Mouse (Mus musculus) forebrain, embryonic 11.5 days (tissue): ENCODE measurements at regions not wholly inside any gene's neighbourhood (a gene's known extent, or its start where the extent isn't known, plus 50 kb on each side); places are given as distances from the start of the nearest gene placed in this dataset.
A peak's percentile ranks its signal among the peaks of the same experiment; 100 is the strongest.

ENCODE experiments used
- ATAC-seq: fragments of 200-750 bp; cut with Nextera tagmentation; replicated peaks from 2 replicates; pipeline ENCODE4 v1.8.0; 2017; ENCODE audit warnings: moderate TSS enrichment; ENCODE audit not compliant: low FRiP score
- DNase-seq: peaks from one replicate; pipeline ENCODE4 v3.0.0-alpha.2; 2017; ENCODE audit warnings: low spot score
- H3K27ac ChIP-seq: fragments of 300-500 bp; sonication (generic); 2 replicates; pipeline ENCODE4 v1.5.1; 2014; ENCODE audit warnings: low read depth, low read length
- H3K27me3 ChIP-seq: fragments of 300-500 bp; sonication (generic); 2 replicates; pipeline ENCODE4 v1.6.1; 2014; ENCODE audit warnings: mild to moderate bottlenecking, low read length, mixed read lengths; ENCODE audit not compliant: control insufficient read depth, insufficient read depth
- H3K36me3 ChIP-seq: fragments of 300-500 bp; sonication (generic); 2 replicates; pipeline ENCODE4 v1.6.1; 2014; ENCODE audit warnings: mild to moderate bottlenecking, low read length, moderate library complexity, mixed read lengths; ENCODE audit not compliant: control insufficient read depth, insufficient read depth
- H3K4me1 ChIP-seq: fragments of 300-500 bp; sonication (generic); replicated peaks from 2 replicates; pipeline ENCODE4 v1.6.1; 2014; ENCODE audit warnings: low read length, mixed read lengths; ENCODE audit not compliant: control insufficient read depth, insufficient read depth
- H3K4me2 ChIP-seq: fragments of 300-500 bp; sonication (generic); 2 replicates; pipeline ENCODE4 v1.6.1; 2014; ENCODE audit warnings: low read depth, mild to moderate bottlenecking, low read length, moderate library complexity, mixed read lengths; ENCODE audit not compliant: severe bottlenecking
- H3K4me3 ChIP-seq: fragments of 300-500 bp; sonication (generic); 2 replicates; pipeline ENCODE4 v1.5.1; 2014; ENCODE audit warnings: low read depth, low read length
- H3K9ac ChIP-seq: fragments of 300-500 bp; sonication (generic); 2 replicates; pipeline ENCODE4 v1.6.1; 2014; ENCODE audit warnings: low read length
- H3K9me3 ChIP-seq: fragments of 300-500 bp; sonication (generic); 2 replicates; pipeline ENCODE4 v1.6.1; 2016; ENCODE audit warnings: low read length, mixed read lengths; ENCODE audit not compliant: control insufficient read depth
- WGBS: fragments of 180-500 bp; shearing (Covaris S2); extraction: QIAGEN DNeasy Blood & Tissue Kit; methylation state at CpG from one replicate; pipeline ENCODE4 v1.1.7; 2014; 5-methylcytosine and 5-hydroxymethylcytosine counted together

DNA sequence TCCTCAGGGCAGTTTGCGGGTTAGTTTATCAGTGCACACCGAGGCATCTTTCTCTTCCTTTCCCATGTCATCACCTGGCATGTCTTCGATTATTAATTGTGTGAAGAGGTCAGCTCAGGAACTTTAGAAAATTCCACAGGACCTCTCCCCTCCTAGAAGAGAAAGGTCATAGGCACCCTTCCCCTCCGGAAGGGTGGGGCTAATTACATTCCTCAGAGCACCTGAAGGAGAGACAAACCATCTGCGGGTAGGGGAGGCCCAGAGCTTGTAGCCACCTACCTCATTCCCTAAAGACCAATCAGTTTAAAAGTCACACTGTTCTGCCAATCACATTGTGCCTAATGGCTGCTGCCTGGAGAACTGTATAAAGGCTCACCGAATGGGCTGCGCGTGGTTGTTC lies 114.9 kb upstream of the 9330182O14Rik start:
- Histone ChIP-seq H3K36me3 (no peaks in the 10 kb centered on the region), H3K4me2 (no peak overlapping the region), H3K27me3 (no peaks in the 10 kb centered on the region), H3K4me3 (no peak overlapping the region), H3K9me3 (no peaks in the 10 kb centered on the region), H3K4me1 (peaks cover 5% of the 10 kb centered on the region; the same call in 1 of the 2 replicates), H3K9ac (no peak overlapping the region), H3K27ac (no peak overlapping the region)
- DNase-seq: no peak
- 89% methylated on average over 8 of the region's 8 CpGs for WGBS
- 0 out of 2 replicates have a peak, but pooled peaks have one; percentile 16 for ATAC-seq

DNA sequence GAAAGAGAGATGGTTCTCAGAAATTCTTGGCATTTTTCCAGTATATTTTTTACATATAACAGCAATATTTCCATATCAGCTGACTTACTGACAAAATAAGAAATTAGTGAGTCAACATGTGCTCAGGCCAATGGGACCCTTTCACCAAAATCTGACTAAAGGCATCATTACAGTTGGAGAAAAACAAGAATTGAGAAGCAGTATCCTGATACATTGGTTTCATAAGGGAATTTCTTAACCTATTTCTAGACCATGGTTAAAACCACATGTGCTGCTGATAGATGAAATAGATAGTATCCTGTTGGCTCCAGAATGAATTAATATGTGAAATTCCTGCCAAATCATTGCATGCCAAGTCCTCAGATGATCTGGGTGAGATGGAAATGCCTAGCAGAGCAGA lies 114.1 kb upstream of the 9330182O14Rik start:
- ATAC-seq (no peak), DNase-seq (no peak)
- H3K27ac ChIP-seq: no peak overlapping the region
- no peak overlapping the region for H3K4me3 ChIP-seq
- H3K27me3 ChIP-seq: no peaks in the 10 kb centered on the region
- no peak overlapping the region for H3K4me2 ChIP-seq
- no peaks in the 10 kb centered on the region for H3K36me3 ChIP-seq
- H3K9me3 ChIP-seq: no peaks in the 10 kb centered on the region
- peaks cover 5% of the 10 kb centered on the region; the same call in 1 of the 2 replicates for H3K4me1 ChIP-seq
- no peak overlapping the region for H3K9ac ChIP-seq

DNA sequence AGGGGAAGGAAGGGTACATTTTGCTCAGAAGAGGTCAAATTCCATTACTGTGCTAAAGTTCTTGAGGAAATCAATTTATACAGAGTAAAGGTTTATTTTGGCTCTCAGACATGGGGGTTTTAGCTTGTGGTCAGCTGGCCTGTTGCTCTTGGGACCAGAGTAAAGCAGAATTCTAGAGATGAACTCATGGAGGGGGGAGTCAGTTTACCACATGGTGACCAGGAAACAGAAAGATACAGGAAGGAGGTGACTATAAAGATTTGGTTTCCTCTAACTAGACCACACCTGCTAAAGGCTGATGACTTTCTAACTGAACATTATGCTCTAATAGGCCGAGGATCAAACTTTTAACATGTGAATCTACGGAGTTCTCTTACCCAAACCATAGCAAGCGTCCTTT lies 113.5 kb upstream of the 9330182O14Rik start:
- no peaks in the 10 kb centered on the region for H3K36me3 ChIP-seq
- H3K27ac ChIP-seq: no peak overlapping the region
- DNase-seq: no peak
- H3K27me3 ChIP-seq: no peaks in the 10 kb centered on the region
- H3K4me3 ChIP-seq: no peak overlapping the region
- no peak overlapping the region for H3K9ac ChIP-seq
- H3K4me1 ChIP-seq: peaks cover 5% of the 10 kb centered on the region; the same call in 1 of the 2 replicates
- no peaks in the 10 kb centered on the region for H3K9me3 ChIP-seq
- H3K4me2 ChIP-seq: no peak overlapping the region
- 93% methylated on average over 3 of the region's 3 CpGs for WGBS
- ATAC-seq: no peak

GRCm38 (mm10) chr15:40023195-40023594 lies 111.0 kb upstream of the 9330182O14Rik start:
- DNase-seq (no peak), ATAC-seq (no peak)
- no peak overlapping the region for H3K4me3 ChIP-seq
- H3K27ac ChIP-seq: no peak overlapping the region
- H3K9ac ChIP-seq: no peak overlapping the region
- 98% methylated on average over 3 of the region's 3 CpGs for WGBS
- H3K27me3 ChIP-seq: no peaks in the 10 kb centered on the region
- H3K9me3 ChIP-seq: no peaks in the 10 kb centered on the region
- peaks cover under 1% of the 10 kb centered on the region; the same call in 1 of the 2 replicates for H3K4me1 ChIP-seq
- no peak overlapping the region for H3K4me2 ChIP-seq
- H3K36me3 ChIP-seq: no peaks in the 10 kb centered on the region

DNA sequence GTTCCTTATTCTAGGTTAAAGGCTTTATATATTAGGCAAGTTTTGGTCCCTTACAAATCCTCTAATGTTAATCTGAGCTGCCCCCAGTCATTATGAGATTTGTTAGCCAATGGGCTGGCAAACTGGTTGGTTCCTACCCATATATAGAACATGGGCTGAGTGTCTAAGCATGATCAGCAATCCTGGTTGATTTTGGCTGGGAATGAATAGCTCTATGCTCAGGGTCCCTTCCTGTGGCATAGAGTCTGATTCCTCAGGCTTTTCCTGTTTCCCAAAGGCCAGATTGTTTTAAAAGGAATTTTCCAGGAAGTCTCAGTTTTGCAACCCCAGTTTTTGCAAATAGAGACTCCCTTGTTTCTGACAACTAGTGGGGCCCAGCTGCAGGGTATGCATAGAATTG lies 102.1 kb upstream of the 9330182O14Rik start:
- no peak overlapping the region for H3K4me2 ChIP-seq
- ATAC-seq: no peak

DNA sequence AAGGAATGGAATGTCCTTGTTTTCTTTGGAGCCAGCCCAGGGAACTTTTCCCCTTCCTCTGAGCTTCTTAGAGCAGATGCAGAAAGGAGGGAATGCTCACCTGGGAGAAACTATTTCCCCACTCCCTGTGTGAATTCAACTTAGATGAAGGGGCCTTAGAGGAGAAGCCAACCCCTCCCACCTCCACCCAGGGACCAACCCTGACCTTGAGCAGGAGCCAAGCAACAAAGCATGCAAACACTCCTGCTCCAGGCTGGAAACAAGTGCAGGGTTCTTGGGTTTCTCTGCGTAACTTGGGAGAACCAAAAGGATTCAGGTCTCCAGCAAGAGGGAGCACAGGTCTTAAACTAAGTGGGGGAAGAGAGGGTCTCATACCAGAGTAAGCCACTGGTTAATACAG lies 98.0 kb upstream of the 9330182O14Rik start:
- ATAC-seq: no peak
- no peaks in the 10 kb centered on the region for H3K9me3 ChIP-seq
- 87% methylated on average over 1 of the region's 1 CpGs for WGBS

More for the DNA sequence above, 102.1 kb upstream of the 9330182O14Rik start:
- Histone ChIP-seq H3K4me1 (no peaks in the 10 kb centered on the region), H3K9ac (no peak overlapping the region), H3K9me3 (no peaks in the 10 kb centered on the region), H3K4me3 (no peak overlapping the region), H3K36me3 (no peaks in the 10 kb centered on the region), H3K27ac (no peak overlapping the region), H3K27me3 (no peaks in the 10 kb centered on the region)
- no peak for DNase-seq

DNA sequence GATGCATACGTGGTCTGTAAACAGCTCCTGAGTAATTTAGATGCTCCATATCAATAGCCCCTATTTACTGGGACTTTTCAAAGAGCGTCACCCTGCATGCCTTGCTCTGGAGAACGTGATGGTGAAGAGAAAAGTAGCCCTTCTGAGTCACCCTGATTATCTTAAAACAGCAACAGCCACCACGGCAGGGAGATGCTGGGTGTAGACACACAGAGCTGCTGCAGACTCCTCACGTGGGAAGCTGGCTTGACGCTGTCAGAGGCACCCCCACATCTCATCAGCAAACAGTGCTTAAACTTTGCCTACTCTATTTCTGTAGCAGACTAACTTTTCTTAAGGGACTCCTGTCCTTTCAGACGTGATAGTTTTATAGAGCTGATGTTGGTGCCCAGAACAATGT lies 96.9 kb upstream of the 9330182O14Rik start:
- Histone ChIP-seq H3K9me3 (no peaks in the 10 kb centered on the region), H3K4me1 (no peaks in the 10 kb centered on the region), H3K36me3 (no peaks in the 10 kb centered on the region), H3K4me3 (no peak overlapping the region), H3K4me2 (no peak overlapping the region), H3K27me3 (no peaks in the 10 kb centered on the region), H3K9ac (no peak overlapping the region), H3K27ac (no peak overlapping the region)
- 78% methylated on average over 7 of the region's 7 CpGs for WGBS
- ATAC-seq (no peak), DNase-seq (no peak)

More for the DNA sequence above, 98.0 kb upstream of the 9330182O14Rik start:
- Histone ChIP-seq H3K9ac (no peak overlapping the region), H3K4me2 (no peak overlapping the region), H3K4me3 (no peak overlapping the region), H3K36me3 (no peaks in the 10 kb centered on the region), H3K27ac (no peak overlapping the region), H3K4me1 (no peaks in the 10 kb centered on the region), H3K27me3 (no peaks in the 10 kb centered on the region)
- DNase-seq: no peak

GRCm38 (mm10) chr15:40046219-40046618 lies 87.9 kb upstream of the 9330182O14Rik start:
- 65% methylated on average over 5 of the region's 5 CpGs for WGBS

GRCm38 (mm10) chr15:40047100-40047499 lies 87.1 kb upstream of the 9330182O14Rik start:
- H3K4me3 ChIP-seq: no peak overlapping the region
- H3K27me3 ChIP-seq: no peaks in the 10 kb centered on the region
- H3K4me2 ChIP-seq: no peak overlapping the region
- no peaks in the 10 kb centered on the region for H3K4me1 ChIP-seq
- no peak overlapping the region for H3K9ac ChIP-seq
- DNase-seq (no peak), ATAC-seq (no peak)
- H3K27ac ChIP-seq: no peak overlapping the region
- no peaks in the 10 kb centered on the region for H3K36me3 ChIP-seq
- WGBS: 93% methylated on average over 1 of the region's 1 CpGs
- no peaks in the 10 kb centered on the region for H3K9me3 ChIP-seq

More at GRCm38 (mm10) chr15:40046219-40046618, 87.9 kb upstream of the 9330182O14Rik start:
- no peak for DNase-seq
- no peaks in the 10 kb centered on the region for H3K4me1 ChIP-seq
- no peak overlapping the region for H3K4me3 ChIP-seq
- no peak for ATAC-seq
- H3K27me3 ChIP-seq: no peaks in the 10 kb centered on the region
- no peak overlapping the region for H3K9ac ChIP-seq
- no peaks in the 10 kb centered on the region for H3K36me3 ChIP-seq
- no peak overlapping the region for H3K27ac ChIP-seq
- no peaks in the 10 kb centered on the region for H3K9me3 ChIP-seq
- no peak overlapping the region for H3K4me2 ChIP-seq
